Mouse (Mus musculus) right cerebral cortex, postnatal 4 days (tissue): ENCODE results near the gene Spaca5.

Source experiments
- DNase-seq: peaks from one replicate; pipeline ENCODE4 v3.0.0-alpha.2; 2022

Gene Spaca5

DNA sequence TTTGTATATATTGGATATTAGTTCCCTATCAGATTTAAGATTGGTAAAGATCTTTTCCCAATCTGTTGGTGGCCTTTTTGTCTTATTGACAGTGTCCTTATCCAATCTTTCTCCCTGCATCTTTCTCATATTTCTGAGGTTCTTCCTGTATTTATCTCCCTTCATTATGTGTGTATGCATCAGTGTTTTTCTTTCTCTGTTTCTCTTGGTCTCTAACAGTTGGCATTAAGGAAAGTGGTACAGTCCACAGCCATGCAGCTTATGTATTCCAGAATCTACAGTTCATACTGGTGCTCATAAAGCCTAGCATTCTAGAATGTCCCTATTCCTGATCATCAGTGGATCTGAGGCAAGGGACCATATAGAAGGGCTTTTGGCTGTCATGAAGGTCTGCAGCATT is at the start of gene Spaca5:
TSS of gene Spaca5 (plus strand) at position 301 of the 400 bp plus-strand sequence.
- DNase-seq = no peak

DNA sequence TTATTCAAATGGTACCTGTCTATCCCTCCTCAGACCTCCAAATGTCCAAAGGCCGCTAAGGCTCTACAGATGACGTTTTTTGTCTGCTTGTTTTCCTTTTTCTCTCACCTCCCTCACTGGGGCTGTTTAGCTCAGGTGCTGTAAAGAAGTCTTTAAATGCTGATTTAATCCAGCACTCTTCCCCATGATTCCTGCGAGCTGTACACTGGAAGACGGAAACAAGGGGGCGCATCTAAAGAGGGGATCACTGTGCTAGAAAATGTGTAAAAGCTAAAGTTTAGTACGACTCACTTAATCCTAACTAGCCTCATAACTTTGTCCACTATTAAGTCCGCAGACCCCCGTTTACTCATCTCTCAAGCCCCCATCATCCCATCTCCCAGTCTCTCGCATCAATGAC is 6.7 kb upstream of the Spaca5 start:
- no peak for DNase-seq

DNA sequence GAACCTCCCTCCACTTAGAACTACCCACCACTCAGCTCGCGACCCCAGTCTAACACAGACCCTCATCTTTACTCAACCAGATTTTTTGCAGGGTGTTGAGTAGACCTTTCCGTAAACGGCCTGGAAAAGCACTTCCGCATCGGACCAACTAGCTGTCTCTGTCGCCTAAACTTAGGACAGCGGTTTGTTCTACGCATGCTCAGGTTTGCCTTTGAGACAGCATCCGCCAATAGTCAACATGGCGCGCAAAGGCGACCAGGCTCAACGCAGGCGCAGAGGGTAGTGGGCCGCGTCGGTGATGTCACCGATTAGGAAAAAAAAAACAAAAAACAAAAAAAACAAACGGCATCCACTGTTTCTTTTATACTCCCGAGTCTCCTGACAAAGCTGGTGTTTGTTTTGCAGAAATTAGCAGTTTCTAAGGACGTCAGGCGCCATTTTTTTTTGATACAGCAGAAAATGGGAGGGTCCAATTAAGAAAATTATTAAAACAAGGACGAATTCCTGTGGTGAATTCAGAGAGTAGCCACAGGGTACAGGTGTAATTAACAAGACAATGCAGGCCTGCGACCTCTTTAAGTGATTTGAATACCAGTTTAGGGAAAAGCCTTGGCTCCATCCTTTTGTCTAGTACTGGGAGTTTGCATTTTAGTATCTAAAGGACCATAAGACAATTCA is 6.2 kb upstream of the Spaca5 start, which contains the start of gene Zfp182:
TSS of gene Zfp182 (minus strand) at position 451 of the 678 bp plus-strand sequence.
- DNase-seq = peak; percentile 65

DNA sequence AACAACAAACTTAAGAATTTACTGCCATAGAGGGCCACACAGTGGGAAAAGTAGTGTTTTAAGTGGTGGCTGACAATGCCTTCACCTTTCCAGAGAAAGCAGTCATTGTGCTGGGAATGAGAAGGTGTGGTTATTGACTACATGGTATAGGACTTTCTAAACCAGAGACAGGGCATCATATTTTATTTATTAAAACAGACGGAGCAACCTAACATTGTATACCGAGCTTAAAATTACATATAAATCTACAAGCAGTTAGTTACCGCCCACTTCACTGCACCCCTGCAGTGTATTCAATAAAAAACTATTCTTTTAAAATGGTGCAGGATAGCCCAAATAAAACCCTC is 5.7 kb upstream of the Spaca5 start:
- DNase-seq = no peak

DNA sequence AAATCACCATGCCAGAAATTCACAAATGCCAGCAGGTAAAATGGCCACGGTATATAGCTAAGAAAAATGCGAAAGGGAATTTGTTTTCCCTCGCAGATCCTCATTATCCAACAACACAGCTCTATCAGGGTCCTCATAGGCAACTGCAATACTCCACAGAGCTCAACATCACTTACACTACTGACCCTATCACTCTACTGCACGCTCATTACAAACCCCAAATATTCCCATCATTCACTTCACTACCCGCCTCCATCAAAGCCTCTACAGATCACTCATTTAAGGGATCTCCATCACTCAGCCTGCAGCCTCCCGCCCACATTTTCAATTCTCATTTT is 20.4 kb downstream of the Spaca5 start:
- no peak for DNase-seq

DNA sequence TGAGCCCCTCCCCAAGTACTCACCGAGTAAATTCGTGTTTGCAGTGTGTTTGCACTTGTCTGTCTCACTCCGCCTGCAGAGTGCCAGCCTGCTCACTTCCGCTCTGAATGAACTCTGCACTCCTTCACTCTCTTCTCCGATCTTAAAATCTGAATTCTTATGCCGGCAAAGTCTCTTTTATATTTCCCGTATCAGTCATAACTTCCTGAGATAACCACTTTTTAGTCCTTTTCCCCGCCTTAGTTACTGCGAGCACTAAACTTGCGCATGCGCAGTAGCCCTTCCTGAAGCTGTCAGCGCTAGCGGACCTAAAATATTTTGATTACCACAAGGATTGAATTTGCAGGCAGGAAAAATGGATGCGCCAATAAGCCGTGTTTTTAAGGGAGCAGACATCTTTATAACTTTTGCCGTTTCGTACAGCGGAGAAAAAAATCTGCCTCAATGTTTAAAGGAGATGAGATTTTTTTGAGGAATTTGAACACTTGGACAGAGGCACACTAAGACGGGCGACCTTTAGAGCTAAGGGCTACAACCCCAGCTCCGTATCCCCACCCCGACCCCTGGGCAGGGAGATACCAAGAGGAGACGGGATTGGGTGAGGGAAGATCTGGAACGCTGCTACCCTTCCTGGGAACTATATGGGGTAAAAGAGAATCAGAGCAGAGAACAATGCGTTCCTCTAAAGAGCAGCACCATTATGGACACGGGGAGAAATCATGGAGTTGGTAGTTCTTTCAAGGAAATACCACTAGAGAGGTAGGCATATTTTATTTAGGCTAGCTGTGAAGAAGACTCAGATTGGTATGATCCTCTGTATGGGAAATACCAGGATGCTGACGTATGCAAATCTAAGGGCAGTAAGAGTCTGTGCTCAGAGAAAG is 21.0 kb downstream of the Spaca5 start, which contains the start of gene Zfp300:
TSS of gene Zfp300 (minus strand) at position 545 of the 884 bp plus-strand sequence.
- peak; percentile 67 for DNase-seq

DNA sequence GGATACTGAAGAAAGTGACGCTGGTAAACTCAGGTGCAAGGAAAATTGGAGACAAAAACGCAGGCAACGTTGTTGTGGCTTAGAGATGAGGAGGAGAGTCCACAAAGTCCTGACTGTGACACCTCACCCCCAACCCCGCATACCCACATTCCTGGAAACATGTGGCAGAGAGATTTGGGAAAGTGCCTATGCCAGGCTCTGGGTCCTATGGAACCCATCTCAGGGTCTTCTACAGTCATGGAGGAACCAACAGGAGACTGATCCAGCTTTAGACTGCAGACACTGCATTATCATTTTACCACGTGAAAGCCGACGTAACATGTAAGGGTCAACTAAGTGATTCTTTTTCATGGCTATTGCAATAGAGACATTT is 21.6 kb downstream of the Spaca5 start:
- peak; percentile 5 for DNase-seq

DNA sequence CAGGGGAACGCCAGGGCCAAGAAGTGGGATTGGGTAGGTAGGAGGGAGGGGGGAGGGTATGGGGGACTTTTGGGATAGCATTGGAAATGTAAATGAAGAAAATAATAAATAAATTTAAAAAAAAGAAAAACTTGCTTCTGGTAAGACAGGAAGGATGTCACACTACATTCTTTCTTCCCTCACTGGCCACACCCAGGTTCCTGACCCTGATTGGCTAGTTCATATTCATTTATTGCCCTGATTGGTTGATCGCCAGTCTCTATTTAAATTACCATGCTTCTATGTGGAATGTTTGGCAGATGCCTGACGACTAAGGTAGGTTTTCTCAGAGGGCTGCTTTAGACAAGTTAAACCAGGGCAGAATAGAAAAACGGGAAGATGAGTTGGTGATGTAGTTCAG is 47.3 kb downstream of the Spaca5 start, which contains the start of gene Ssxa1:
TSS of gene Ssxa1 (plus strand) at position 301 of the 400 bp plus-strand sequence.
- DNase-seq = no peak
